Mouse (Mus musculus): ENCODE measurements around the gene Pank4. TPM values are rescaled to one million over a fixed set of nuclear protein-coding genes. Genes with fewer than 3 reads are reported as not detected.

The Pank4 gene
- total RNA-seq, 2 experiments from 2014 or later: 34.9 to 37.1 TPM

GRCm38 (mm10) chr4:154942632-154943322, 21.1 kb upstream of the Pank4 start:
- no peak for DNase-seq (ENCODE audit: extremely low spot score in 1 of 2, low spot score in 1 of 2)

- no peak for DNase-seq (ENCODE audit: extremely low spot score in 1 of 2, low spot score in 1 of 2)
Observed at GRCm38 (mm10) chr4:154943323-154944039, 20.4 kb upstream of the Pank4 start.

- peak in 1 of 2 experiments; percentile 57 for DNase-seq (ENCODE audit: extremely low spot score in 1 of 2, low spot score in 1 of 2)
Observed at GRCm38 (mm10) chr4:154944121-154944590, 19.8 kb upstream of the Pank4 start.

- no peak for DNase-seq (ENCODE audit: extremely low spot score in 1 of 2, low spot score in 1 of 2)
Observed at GRCm38 (mm10) chr4:154946319-154946718, 17.6 kb upstream of the Pank4 start.

- DNase-seq (ENCODE audit: extremely low spot score in 1 of 2, low spot score in 1 of 2): peak in 1 of 2 experiments; percentile 44
Observed at GRCm38 (mm10) chr4:154948066-154948939, 15.6 kb upstream of the Pank4 start.

GRCm38 (mm10) chr4:154948940-154949588, 14.9 kb upstream of the Pank4 start:
- DNase-seq (ENCODE audit: extremely low spot score in 1 of 2, low spot score in 1 of 2): no peak

- no peak for DNase-seq (ENCODE audit: extremely low spot score in 1 of 2, low spot score in 1 of 2)
Observed at GRCm38 (mm10) chr4:154949589-154949982, 14.3 kb upstream of the Pank4 start.

- DNase-seq (ENCODE audit: extremely low spot score in 1 of 2, low spot score in 1 of 2): no peak
Observed at GRCm38 (mm10) chr4:154952461-154953241, 11.3 kb upstream of the Pank4 start.

- no peak for DNase-seq (ENCODE audit: extremely low spot score in 1 of 2, low spot score in 1 of 2)
Observed at GRCm38 (mm10) chr4:154956604-154957003, 7.3 kb upstream of the Pank4 start.

GRCm38 (mm10) chr4:154957289-154957993, 6.5 kb upstream of the Pank4 start:
- no peak for DNase-seq (ENCODE audit: extremely low spot score in 1 of 2, low spot score in 1 of 2)

GRCm38 (mm10) chr4:154958171-154958570, 5.8 kb upstream of the Pank4 start:
- DNase-seq (ENCODE audit: extremely low spot score in 1 of 2, low spot score in 1 of 2): peak; percentile 41 to 57

GRCm38 (mm10) chr4:154958621-154959020, 5.3 kb upstream of the Pank4 start:
- DNase-seq (ENCODE audit: extremely low spot score in 1 of 2, low spot score in 1 of 2): no peak

GRCm38 (mm10) chr4:154960021-154960689, 3.8 kb upstream of the Pank4 start:
- DNase-seq (ENCODE audit: extremely low spot score in 1 of 2, low spot score in 1 of 2): no peak

GRCm38 (mm10) chr4:154960690-154961225, 3.2 kb upstream of the Pank4 start, which contains the start of gene Hes5:
Hes5 (plus strand) TSS chr4:154960923.
- peak; percentile 48 to 51 for DNase-seq (ENCODE audit: extremely low spot score in 1 of 2, low spot score in 1 of 2)

GRCm38 (mm10) chr4:154961226-154961738, 2.6 kb upstream of the Pank4 start:
- DNase-seq (ENCODE audit: extremely low spot score in 1 of 2, low spot score in 1 of 2): peak in 1 of 2 experiments; percentile 48

GRCm38 (mm10) chr4:154961911-154962310, 2.0 kb upstream of the Pank4 start:
- DNase-seq (ENCODE audit: extremely low spot score in 1 of 2, low spot score in 1 of 2): no peak

GRCm38 (mm10) chr4:154962683-154963082, 1.2 kb upstream of the Pank4 start:
- DNase-seq (ENCODE audit: extremely low spot score in 1 of 2, low spot score in 1 of 2): no peak
